Mouse (Mus musculus): Measurements from ENCODE around the gene Pax1.

The Pax1 gene

GRCm38 (mm10) chr2:147372947-147373666 is 11.4 kb downstream of the Pax1 start:
- DNase-seq (ENCODE audit: low read depth, low spot score) = no peak

- no peak for DNase-seq (ENCODE audit: low read depth, low spot score)
Observed at GRCm38 (mm10) chr2:147373667-147374007, 11.9 kb downstream of the Pax1 start.

GRCm38 (mm10) chr2:147374245-147374644 is 12.5 kb downstream of the Pax1 start:
- DNase-seq (ENCODE audit: low read depth, low spot score) = no peak

- DNase-seq (ENCODE audit: low read depth, low spot score) = no peak
Observed at GRCm38 (mm10) chr2:147375019-147375715, 13.4 kb downstream of the Pax1 start.

GRCm38 (mm10) chr2:147378934-147379333 is 17.2 kb downstream of the Pax1 start:
- no peak for DNase-seq (ENCODE audit: low read depth, low spot score)

GRCm38 (mm10) chr2:147383373-147383772 is 21.6 kb downstream of the Pax1 start:
- no peak for DNase-seq (ENCODE audit: low read depth, low spot score)

- DNase-seq (ENCODE audit: low read depth, low spot score) = no peak
Observed at GRCm38 (mm10) chr2:147386949-147387348, 25.2 kb downstream of the Pax1 start.

GRCm38 (mm10) chr2:147409323-147409722 is 47.6 kb downstream of the Pax1 start:
- no peak for DNase-seq (ENCODE audit: low read depth, low spot score)

- DNase-seq (ENCODE audit: low read depth, low spot score) = no peak
Observed at GRCm38 (mm10) chr2:147415037-147415436, 53.3 kb downstream of the Pax1 start.

GRCm38 (mm10) chr2:147424582-147425255 is 63.0 kb downstream of the Pax1 start:
- DNase-seq (ENCODE audit: low read depth, low spot score) = no peak

- no peak for DNase-seq (ENCODE audit: low read depth, low spot score)
Observed at GRCm38 (mm10) chr2:147429607-147430356, 68.1 kb downstream of the Pax1 start.

- DNase-seq (ENCODE audit: low read depth, low spot score) = no peak
Observed at GRCm38 (mm10) chr2:147433120-147433519, 71.4 kb downstream of the Pax1 start.

Measured in brain, embryonic 18.5 days (tissue).